Mouse (Mus musculus) ES-Bruce4 (cell line): ENCODE results near the gene Drg1.

Source experiments
- CTCF ChIP-seq: IDR thresholded peaks from one replicate; pipeline ENCODE4 v1.8.1; 2011; ENCODE audit warnings: low read depth, low read length
- POLR2A ChIP-seq: IDR thresholded peaks from one replicate; pipeline ENCODE4 v1.8.1; 2011; ENCODE audit warnings: low read length; ENCODE audit not compliant: insufficient read depth

DNA sequence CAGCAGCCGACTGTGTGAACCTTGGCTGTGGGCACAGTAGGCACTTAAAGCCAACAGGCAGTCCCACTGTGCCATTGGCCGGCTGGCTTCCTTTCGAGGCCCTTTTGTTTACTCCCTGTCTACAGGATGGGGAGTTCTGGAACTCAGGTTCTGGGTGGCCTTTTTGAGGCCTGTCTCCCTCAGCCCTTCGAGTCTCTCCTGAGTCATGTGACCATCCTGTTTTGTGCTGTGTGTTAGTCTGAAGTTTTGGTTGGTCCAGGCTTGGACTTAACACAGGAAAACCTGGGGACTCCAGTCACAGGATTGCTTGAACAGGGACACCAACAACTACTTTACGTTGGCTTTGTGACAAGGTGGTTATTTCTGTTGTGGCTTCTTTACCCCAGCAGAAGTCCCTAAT lies 29.8 kb upstream of the Drg1 start:
- TF ChIP-seq CTCF (no peak), POLR2A (no peak)
